Mouse (Mus musculus) cortical plate, adult 2 months (tissue): Measurements from ENCODE around the gene Rbms1. TPM values are rescaled to one million over a fixed set of nuclear protein-coding genes. Genes with fewer than 3 reads are reported as not detected.

Experiments used
- H3K27ac ChIP-seq: fragments of 200-500 bp; 2 replicates; pipeline ENCODE4 v1.5.1; 2012; ENCODE audit warnings: low read length, control low read depth, inconsistent platforms; ENCODE audit not compliant: insufficient read depth
- H3K4me1 ChIP-seq: fragments of 200-500 bp; 2 replicates; pipeline ENCODE4 v1.6.1; 2011; ENCODE audit warnings: low read length; ENCODE audit not compliant: control insufficient read depth, insufficient read depth
- H3K4me3 ChIP-seq: fragments of 200-500 bp; 2 replicates; pipeline ENCODE4 v1.5.1; 2011; ENCODE audit warnings: mild to moderate bottlenecking, low read length, control low read depth; ENCODE audit not compliant: insufficient read depth
- CTCF ChIP-seq: fragments of 200-500 bp; IDR thresholded peaks from 2 replicates; pipeline ENCODE4 v1.5.1; 2011; ENCODE audit warnings: mild to moderate bottlenecking, control low read depth, low read length; ENCODE audit not compliant: insufficient read depth; ENCODE audit errors: extremely low read depth
- POLR2A ChIP-seq: fragments of 200-500 bp; IDR thresholded peaks from 2 replicates; pipeline ENCODE4 v1.6.1; 2011; ENCODE audit warnings: mild to moderate bottlenecking, low read length, control low read depth; ENCODE audit not compliant: insufficient read depth; ENCODE audit errors: extremely low read depth
- polyA plus RNA-seq: library from polyadenylated mRNA; depleted of rRNA; stranded (reverse); fragments of >200 nt; gene quantifications from 2 replicates; pipeline ENCODE4 v1.2.3, GENCODE M21; 2012

The Rbms1 gene
- polyA plus RNA-seq, 1 experiment = 18.8 TPM

- TF ChIP-seq POLR2A = no peak
- no peak for TF ChIP-seq CTCF
- Histone ChIP-seq H3K4me1 (no peaks in the 10 kb centered on the region), H3K27ac (no peak overlapping the region), H3K4me3 (peak overlapping the region; percentile 69)
These were observed 82.8 kb downstream of the Rbms1 start for GRCm38 (mm10) chr2:60879966-60880788.

- Histone ChIP-seq H3K4me3 (no peak overlapping the region), H3K27ac (no peak overlapping the region), H3K4me1 (no peaks in the 10 kb centered on the region)
- TF ChIP-seq POLR2A (no peak), CTCF (no peak)
These were observed 83.7 kb downstream of the Rbms1 start for GRCm38 (mm10) chr2:60879141-60879818.

GRCm38 (mm10) chr2:60877543-60878386 is 85.2 kb downstream of the Rbms1 start:
- TF ChIP-seq POLR2A (no peak), CTCF (no peak)
- Histone ChIP-seq H3K27ac (no peak overlapping the region), H3K4me1 (no peaks in the 10 kb centered on the region), H3K4me3 (no peak overlapping the region)

- Histone ChIP-seq H3K27ac (no peak overlapping the region), H3K4me3 (no peak overlapping the region), H3K4me1 (no peaks in the 10 kb centered on the region)
- TF ChIP-seq POLR2A (no peak), CTCF (no peak)
These were observed 86.1 kb downstream of the Rbms1 start for GRCm38 (mm10) chr2:60876891-60877290.

- no peak for TF ChIP-seq POLR2A
- no peak for TF ChIP-seq CTCF
- Histone ChIP-seq H3K4me3 (no peak overlapping the region), H3K27ac (no peak overlapping the region), H3K4me1 (peaks cover 3% of the 10 kb centered on the region)
These were observed 90.7 kb downstream of the Rbms1 start for GRCm38 (mm10) chr2:60872095-60872811.

- no peak overlapping the region for H3K4me3 ChIP-seq
- peaks cover 3% of the 10 kb centered on the region for H3K4me1 ChIP-seq
- no peak overlapping the region for H3K27ac ChIP-seq
- TF ChIP-seq CTCF (no peak), POLR2A (no peak)
These were observed 92.0 kb downstream of the Rbms1 start for GRCm38 (mm10) chr2:60871001-60871400.

- Histone ChIP-seq H3K4me3 (no peak overlapping the region), H3K27ac (no peak overlapping the region), H3K4me1 (peaks cover 3% of the 10 kb centered on the region)
- TF ChIP-seq CTCF (no peak), POLR2A (no peak)
These were observed 92.5 kb downstream of the Rbms1 start for GRCm38 (mm10) chr2:60870450-60870849.

- TF ChIP-seq POLR2A (no peak), CTCF (no peak)
- Histone ChIP-seq H3K4me1 (peaks cover 3% of the 10 kb centered on the region), H3K27ac (no peak overlapping the region), H3K4me3 (no peak overlapping the region)
These were observed 93.8 kb downstream of the Rbms1 start for GRCm38 (mm10) chr2:60869001-60869743.

- Histone ChIP-seq H3K4me3 (no peak overlapping the region), H3K4me1 (peaks cover 5% of the 10 kb centered on the region), H3K27ac (no peak overlapping the region)
- TF ChIP-seq POLR2A = no peak
- no peak for TF ChIP-seq CTCF
These were observed 94.8 kb downstream of the Rbms1 start for GRCm38 (mm10) chr2:60868060-60868662.
